Mouse (Mus musculus): ENCODE results near the gene Cdh12.

GRCm38 (mm10) chr15:20413397-20413796 lies 35.7 kb upstream of the Cdh12 start:
- TF ChIP-seq POLR2A (IDR thresholded peaks at IDR 0.05; ENCODE audit: insufficient read length, low read depth) (no peak), REST (IDR thresholded peaks at IDR 0.05; ENCODE audit: insufficient read depth, insufficient read length) (no peak), MAX (IDR thresholded peaks at IDR 0.05; ENCODE audit: low read depth) (no peak), MYOD1 (IDR thresholded peaks at IDR 0.05; ENCODE audit: control insufficient read depth in 1 of 3, insufficient read length in 2 of 3, low read depth in 2 of 3) (no peak)
